Mouse (Mus musculus) heart, embryonic 14.5 days (tissue): Measurements from ENCODE around the gene Olfr813. TPM values are rescaled to one million over a fixed set of nuclear protein-coding genes. Genes with fewer than 3 reads are reported as not detected.
"Not testable (repeated sequence)": the region's sequence is repeated elsewhere in the genome, so short reads cannot be mapped to it uniquely, and the experiment has no call there.

Experiments used
- ATAC-seq: fragments of 200-750 bp; cut with Nextera tagmentation; 2 replicates; pipeline ENCODE4 v1.8.0; 2017; ENCODE audit warnings: low read depth, moderate TSS enrichment; ENCODE audit not compliant: insufficient number of reproducible peaks, insufficient read depth, low FRiP score
- H3K27ac ChIP-seq, 2 experiments: fragments of 200-500 bp in 1 of 2; fragments of 300-500 bp in 1 of 2; sonication (generic) in 1 of 2; replicated peaks in 1 of 2; 2 replicates each; pipeline ENCODE4 v1.5.1; 2012 to 2014; ENCODE audit warnings: low read depth in 2 of 2, low read length in 2 of 2, control low read depth in 1 of 2, mild to moderate bottlenecking in 1 of 2, mixed read lengths in 1 of 2; ENCODE audit not compliant: control insufficient read depth in 1 of 2, insufficient read depth in 1 of 2
- H3K27me3 ChIP-seq: fragments of 300-500 bp; sonication (generic); 2 replicates; pipeline ENCODE4 v1.6.1; 2014; ENCODE audit warnings: mild to moderate bottlenecking, low read length, control low read depth; ENCODE audit not compliant: control insufficient read depth, insufficient read depth
- H3K36me3 ChIP-seq: fragments of 300-500 bp; sonication (generic); 2 replicates; pipeline ENCODE4 v1.6.1; 2014; ENCODE audit warnings: mild to moderate bottlenecking, control low read depth, low read length, mixed read lengths; ENCODE audit not compliant: control insufficient read depth, insufficient read depth
- H3K4me1 ChIP-seq, 2 experiments: fragments of 200-500 bp in 1 of 2; fragments of 300-500 bp in 1 of 2; sonication (generic) in 1 of 2; 2 replicates each; pipeline ENCODE4 v1.6.1; 2012 to 2014; ENCODE audit warnings: low read length in 2 of 2, control low read depth in 1 of 2, mixed read lengths in 1 of 2; ENCODE audit not compliant: control insufficient read depth in 2 of 2, insufficient read depth in 2 of 2
- H3K4me2 ChIP-seq: fragments of 300-500 bp; sonication (generic); 2 replicates; pipeline ENCODE4 v1.6.1; 2014; ENCODE audit warnings: mild to moderate bottlenecking, low read length
- H3K4me3 ChIP-seq, 2 experiments: fragments of 200-500 bp in 1 of 2; fragments of 300-500 bp in 1 of 2; sonication (generic) in 1 of 2; 2 replicates each; pipeline ENCODE4 v1.5.1; 2012 to 2014; ENCODE audit warnings: low read length in 2 of 2, mild to moderate bottlenecking in 2 of 2, control low read depth in 1 of 2, low read depth in 1 of 2, moderate library complexity in 1 of 2; ENCODE audit not compliant: control insufficient read depth in 1 of 2, insufficient read depth in 1 of 2
- H3K9ac ChIP-seq: fragments of 300-500 bp; sonication (generic); 2 replicates; pipeline ENCODE4 v1.6.1; 2014; ENCODE audit warnings: mild to moderate bottlenecking, low read length
- H3K9me3 ChIP-seq: fragments of 300-500 bp; sonication (generic); 2 replicates; pipeline ENCODE4 v1.6.1; 2016; ENCODE audit warnings: low read length, control low read depth; ENCODE audit not compliant: control insufficient read depth
- WGBS: fragments of 180-500 bp; shearing (Covaris S2); extraction: QIAGEN DNeasy Blood & Tissue Kit; methylation state at CpG from one replicate; pipeline ENCODE4 v1.1.7; 2014; 5-methylcytosine and 5-hydroxymethylcytosine counted together
- polyA plus RNA-seq: library from polyadenylated mRNA; unstranded; fragments of >200 nt; fragmentation: Nextera tagmentation; extraction: Ambion mirVana; gene quantifications from 2 replicates; pipeline ENCODE4 v1.2.1, GENCODE M21; 2014

Olfr813 gene
- not detected in 2 replicates for polyA plus RNA-seq

GRCm38 (mm10) chr10:129855067-129855466 is at the start of gene Olfr813:
Gene Olfr813, plus strand, starts transcription at chr10:129855367.
- no peaks in the 10 kb centered on the region for H3K27me3 ChIP-seq
- ATAC-seq = no peak
- H3K36me3 ChIP-seq = no peaks in the 10 kb centered on the region
- no peak within 1 kb of the TSS for H3K27ac ChIP-seq
- H3K9me3 ChIP-seq = no peaks in the 10 kb centered on the region
- no peak within 1 kb of the TSS for H3K9ac ChIP-seq
- H3K4me2 ChIP-seq = no peak within 1 kb of the TSS
- H3K4me1 ChIP-seq = no peaks in the 10 kb centered on the region
- H3K4me3 ChIP-seq = no peak within 1 kb of the TSS

GRCm38 (mm10) chr10:129845994-129846393 is 9.2 kb upstream of the Olfr813 start, which contains the start of gene Olfr812:
Gene Olfr812, minus strand, starts transcription at chr10:129846094.
- H3K4me1 ChIP-seq = no peaks in the 10 kb centered on the region
- ATAC-seq = no peak

GRCm38 (mm10) chr10:129847343-129847742 is 7.8 kb upstream of the Olfr813 start:
- 74% methylated on average over 1 of the region's 1 CpGs for WGBS
- H3K9me3 ChIP-seq = no peaks in the 10 kb centered on the region
- no peak overlapping the region for H3K4me2 ChIP-seq
- no peak for ATAC-seq
- no peak overlapping the region for H3K9ac ChIP-seq
- H3K4me3 ChIP-seq = no peak overlapping the region
- no peaks in the 10 kb centered on the region for H3K36me3 ChIP-seq
- no peaks in the 10 kb centered on the region for H3K27me3 ChIP-seq
- no peaks in the 10 kb centered on the region for H3K4me1 ChIP-seq
- no peak overlapping the region for H3K27ac ChIP-seq

More at GRCm38 (mm10) chr10:129845994-129846393, 9.2 kb upstream of the Olfr813 start, which contains the start of gene Olfr812:
- no peak within 1 kb of the TSS for H3K27ac ChIP-seq
- WGBS = 56% methylated on average over 1 of the region's 1 CpGs
- no peak within 1 kb of the TSS for H3K4me3 ChIP-seq
- H3K9me3 ChIP-seq = no peaks in the 10 kb centered on the region
- H3K9ac ChIP-seq = no peak within 1 kb of the TSS
- no peaks in the 10 kb centered on the region for H3K27me3 ChIP-seq
- no peak within 1 kb of the TSS for H3K4me2 ChIP-seq
- H3K36me3 ChIP-seq = no peaks in the 10 kb centered on the region

GRCm38 (mm10) chr10:129879751-129880150 is 24.6 kb downstream of the Olfr813 start, which contains the start of gene Olfr814:
Gene Olfr814, minus strand, starts transcription at chr10:129879851.
- not testable (repeated sequence) for H3K9me3 ChIP-seq, H3K27ac ChIP-seq, H3K36me3 ChIP-seq, H3K4me3 ChIP-seq, H3K27me3 ChIP-seq, ATAC-seq, H3K4me2 ChIP-seq, H3K9ac ChIP-seq, H3K4me1 ChIP-seq
- 60% methylated on average over 1 of the region's 1 CpGs for WGBS

- not testable (repeated sequence) for H3K27ac ChIP-seq, H3K9ac ChIP-seq, H3K9me3 ChIP-seq, H3K4me1 ChIP-seq, H3K27me3 ChIP-seq, H3K4me2 ChIP-seq, ATAC-seq, H3K36me3 ChIP-seq, H3K4me3 ChIP-seq
- 44% methylated on average over 6 of the region's 6 CpGs for WGBS
These were observed 30.3 kb downstream of the Olfr813 start for GRCm38 (mm10) chr10:129885496-129885895.

GRCm38 (mm10) chr10:129885934-129886333 is 30.8 kb downstream of the Olfr813 start:
- no peaks in the 10 kb centered on the region for H3K36me3 ChIP-seq
- WGBS = 88% methylated on average over 7 of the region's 7 CpGs
- ATAC-seq = no peak

GRCm38 (mm10) chr10:129905767-129906166 is 50.6 kb downstream of the Olfr813 start, which contains the start of gene Olfr815:
Gene Olfr815, minus strand, starts transcription at chr10:129905867.
- not testable (repeated sequence) for H3K4me2 ChIP-seq, H3K4me3 ChIP-seq, H3K9ac ChIP-seq, H3K27me3 ChIP-seq, H3K27ac ChIP-seq, H3K4me1 ChIP-seq, ATAC-seq, H3K9me3 ChIP-seq, H3K36me3 ChIP-seq
- no CpG with 5 or more reads among the region's 1 CpGs for WGBS

More at GRCm38 (mm10) chr10:129885934-129886333, 30.8 kb downstream of the Olfr813 start:
- Histone ChIP-seq H3K4me2 (no peak overlapping the region), H3K9me3 (no peaks in the 10 kb centered on the region), H3K4me1 (no peaks in the 10 kb centered on the region), H3K27me3 (no peaks in the 10 kb centered on the region), H3K27ac (no peak overlapping the region), H3K4me3 (no peak overlapping the region), H3K9ac (no peak overlapping the region)
